Mouse (Mus musculus) activated CD4-positive, CD25-positive, alpha-beta regulatory T cell, adult 4 months (primary cell): ENCODE measurements around the gene Gng5. TPM values are rescaled to one million over a fixed set of nuclear protein-coding genes. Genes with fewer than 3 reads are reported as not detected.

Source experiments
- ATAC-seq: one replicate; pipeline ENCODE4 v1.8.0; 2017
- polyA plus RNA-seq, 2 experiments: library from polyadenylated mRNA; unstranded; fragments of 100-300 nt; shearing (Covaris generic); gene quantifications; one replicate each; pipeline ENCODE4 v1.2.1; 2017

The Gng5 gene
- polyA plus RNA-seq, 2 experiments from 2014 or later = 331 to 371 TPM

- no peak for ATAC-seq
Measured at GRCm38 (mm10) chr3:146540521-146541273, 41.1 kb downstream of the Gng5 start.

DNA sequence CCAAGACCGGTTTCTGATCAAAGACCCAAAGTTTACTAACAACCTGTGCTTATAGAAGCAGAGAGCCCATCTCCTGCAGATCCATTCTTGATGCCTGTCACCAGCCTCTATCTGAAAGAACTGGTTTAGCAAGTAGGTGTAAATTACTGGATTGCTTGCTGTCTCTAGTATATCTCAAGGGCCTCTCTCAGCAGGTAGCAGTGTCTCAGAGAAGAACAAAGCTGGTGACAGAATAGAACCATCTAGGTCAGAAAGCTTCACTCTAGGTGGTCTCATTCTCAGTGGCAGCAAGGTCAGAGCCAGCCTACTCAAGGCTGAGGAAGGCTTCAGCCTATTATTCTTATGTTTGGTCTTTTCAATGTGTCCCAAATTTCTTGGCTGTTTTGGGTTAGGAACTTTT is 44.0 kb downstream of the Gng5 start:
- ATAC-seq = no peak

- ATAC-seq = no peak
Measured at GRCm38 (mm10) chr3:146554816-146555215, 55.2 kb downstream of the Gng5 start.

Other genes with a start within 250 kb of the Gng5 start
- gene Ssx2ip, start 95.2 kb upstream of the Gng5 start, polyA plus RNA-seq = 1 to 10 TPM in 1 of 2 experiments, under 1 TPM in 1; 0.56 to 1.5 TPM
- gene Ctbs, start 50.0 kb upstream of the Gng5 start, polyA plus RNA-seq = 10 to 100 TPM in 1 of 2 experiments, 1 to 10 TPM in 1; 6.3 to 10.3 TPM
- 1 to 10 TPM; 7.8 to 8.1 TPM for gene Spata1, start 54 bp upstream of the Gng5 start, polyA plus RNA-seq
- 10 to 100 TPM; 43.8 to 44.1 TPM for gene Rpf1, start 21.6 kb downstream of the Gng5 start, polyA plus RNA-seq
- gene Uox, start 70.6 kb downstream of the Gng5 start, polyA plus RNA-seq = not detected
- not detected for gene Dnase2b, start 115.8 kb downstream of the Gng5 start, polyA plus RNA-seq
- not detected for gene 4930503B20Rik, start 151.5 kb downstream of the Gng5 start, polyA plus RNA-seq
- under 1 TPM in 1 of 2 experiments, not detected in 1; 0.21 TPM for gene Samd13, start 185.8 kb downstream of the Gng5 start, polyA plus RNA-seq